Mouse (Mus musculus): ENCODE measurements around the gene Plk5. TPM values are rescaled to one million over a fixed set of nuclear protein-coding genes. Genes with fewer than 3 reads are reported as not detected.

The Plk5 gene
- polyA plus RNA-seq, 1 experiment from 2014 or later, result 0.20 TPM

- WGBS, result 46% methylated on average over 27 of the region's 27 CpGs
- no peak for TF ChIP-seq CTCF (IDR thresholded peaks at IDR 0.05; ENCODE audit: low read depth)
- H3K9ac ChIP-seq (ENCODE audit: low read depth, low read length), result no peak overlapping the region
Observed at GRCm38 (mm10) chr10:80315315-80315714, 40.9 kb upstream of the Plk5 start.

GRCm38 (mm10) chr10:80316359-80316781 is 39.9 kb upstream of the Plk5 start:
- Histone ChIP-seq H3K36me3 (ENCODE audit: control insufficient read depth, insufficient read depth) (peaks cover 24% of the 10 kb centered on the region), H3K9ac (ENCODE audit: low read depth, low read length) (no peak overlapping the region)

More at GRCm38 (mm10) chr10:80315315-80315714, 40.9 kb upstream of the Plk5 start:
- peaks cover 24% of the 10 kb centered on the region for H3K36me3 ChIP-seq (ENCODE audit: control insufficient read depth, insufficient read depth)
- H3K27ac ChIP-seq (ENCODE audit: low read depth, low read length), result no peak overlapping the region
- no peak overlapping the region for H3K4me3 ChIP-seq (ENCODE audit: low read depth, low read length)
- ATAC-seq, result no peak
- H3K9me3 ChIP-seq (ENCODE audit: control insufficient read depth), result no peaks in the 10 kb centered on the region
- peaks cover 10% of the 10 kb centered on the region for H3K4me1 ChIP-seq (replicated peaks; ENCODE audit: control insufficient read depth, insufficient read depth, low read length)
- H3K4me2 ChIP-seq (replicated peaks; ENCODE audit: low read depth), result no peak overlapping the region
- peaks cover 47% of the 10 kb centered on the region for H3K27me3 ChIP-seq (replicated peaks; ENCODE audit: control insufficient read depth, insufficient read depth, low read length)

GRCm38 (mm10) chr10:80317011-80317410 is 39.2 kb upstream of the Plk5 start:
- peaks cover 37% of the 10 kb centered on the region for H3K27me3 ChIP-seq (replicated peaks; ENCODE audit: control insufficient read depth, insufficient read depth, low read length)
- H3K36me3 ChIP-seq (ENCODE audit: control insufficient read depth, insufficient read depth), result peaks cover 24% of the 10 kb centered on the region
- no peaks in the 10 kb centered on the region for H3K9me3 ChIP-seq (ENCODE audit: control insufficient read depth)
- H3K9ac ChIP-seq (ENCODE audit: low read depth, low read length), result no peak overlapping the region
- no peak for ATAC-seq
- TF ChIP-seq CTCF (IDR thresholded peaks at IDR 0.05; ENCODE audit: low read depth), result no peak
- no peak overlapping the region for H3K27ac ChIP-seq (ENCODE audit: low read depth, low read length)
- peaks cover 10% of the 10 kb centered on the region for H3K4me1 ChIP-seq (replicated peaks; ENCODE audit: control insufficient read depth, insufficient read depth, low read length)
- H3K4me2 ChIP-seq (replicated peaks; ENCODE audit: low read depth), result no peak overlapping the region
- no peak overlapping the region for H3K4me3 ChIP-seq (ENCODE audit: low read depth, low read length)
- 39% methylated on average over 10 of the region's 10 CpGs for WGBS

More at GRCm38 (mm10) chr10:80316359-80316781, 39.9 kb upstream of the Plk5 start:
- H3K27ac ChIP-seq (ENCODE audit: low read depth, low read length), result no peak overlapping the region
- no peak overlapping the region for H3K4me3 ChIP-seq (ENCODE audit: low read depth, low read length)
- no peak overlapping the region for H3K4me2 ChIP-seq (replicated peaks; ENCODE audit: low read depth)
- no peaks in the 10 kb centered on the region for H3K9me3 ChIP-seq (ENCODE audit: control insufficient read depth)
- no peak for ATAC-seq
- H3K4me1 ChIP-seq (replicated peaks; ENCODE audit: control insufficient read depth, insufficient read depth, low read length), result peaks cover 10% of the 10 kb centered on the region
- WGBS, result 19% methylated on average over 11 of the region's 11 CpGs
- H3K27me3 ChIP-seq (replicated peaks; ENCODE audit: control insufficient read depth, insufficient read depth, low read length), result peaks cover 43% of the 10 kb centered on the region
- TF ChIP-seq CTCF (IDR thresholded peaks at IDR 0.05; ENCODE audit: low read depth), result no peak

- ATAC-seq, result peak; percentile 34
- Histone ChIP-seq H3K4me3 (ENCODE audit: low read depth, low read length) (peak within 1 kb of the TSS; percentile 84), H3K9ac (ENCODE audit: low read depth, low read length) (peak within 1 kb of the TSS; percentile 76), H3K4me1 (replicated peaks; ENCODE audit: control insufficient read depth, insufficient read depth, low read length) (peaks cover 14% of the 10 kb centered on the region), H3K36me3 (ENCODE audit: control insufficient read depth, insufficient read depth) (peaks cover 24% of the 10 kb centered on the region), H3K4me2 (replicated peaks; ENCODE audit: low read depth) (peak within 1 kb of the TSS; percentile 87), H3K9me3 (ENCODE audit: control insufficient read depth) (no peaks in the 10 kb centered on the region), H3K27ac (ENCODE audit: low read depth, low read length) (peak within 1 kb of the TSS; percentile 86), H3K27me3 (replicated peaks; ENCODE audit: control insufficient read depth, insufficient read depth, low read length) (peaks cover 8% of the 10 kb centered on the region)
- TF ChIP-seq CTCF (IDR thresholded peaks at IDR 0.05; ENCODE audit: low read depth), result no peak
- WGBS, result under 1% methylated on average over 34 of the region's 34 CpGs
Observed at GRCm38 (mm10) chr10:80320340-80320760, 35.9 kb upstream of the Plk5 start, which contains the start of gene 2310011J03Rik. Gene 2310011J03Rik, minus strand, starts transcription at chr10:80320537.

GRCm38 (mm10) chr10:80321014-80321669 is 35.1 kb upstream of the Plk5 start:
- H3K4me2 ChIP-seq (replicated peaks; ENCODE audit: low read depth), result 0 out of 2 replicates have a peak overlapping the region, but pooled peaks have one; percentile 87
- no peak for ATAC-seq
- no peak for TF ChIP-seq CTCF (IDR thresholded peaks at IDR 0.05; ENCODE audit: low read depth)
- H3K9me3 ChIP-seq (ENCODE audit: control insufficient read depth), result no peaks in the 10 kb centered on the region
- no peak overlapping the region for H3K9ac ChIP-seq (ENCODE audit: low read depth, low read length)
- peaks cover 24% of the 10 kb centered on the region for H3K36me3 ChIP-seq (ENCODE audit: control insufficient read depth, insufficient read depth)
- H3K4me3 ChIP-seq (ENCODE audit: low read depth, low read length), result no peak overlapping the region
- 66% methylated on average over 6 of the region's 6 CpGs for WGBS
- H3K27me3 ChIP-seq (replicated peaks; ENCODE audit: control insufficient read depth, insufficient read depth, low read length), result 0 out of 2 replicates have a peak, but pooled peaks cover under 1% of the 10 kb centered on the region
- H3K4me1 ChIP-seq (replicated peaks; ENCODE audit: control insufficient read depth, insufficient read depth, low read length), result peaks cover 14% of the 10 kb centered on the region
- H3K27ac ChIP-seq (ENCODE audit: low read depth, low read length), result 0 out of 2 replicates have a peak overlapping the region, but pooled peaks have one; percentile 86

- no peak for TF ChIP-seq CTCF (IDR thresholded peaks at IDR 0.05; ENCODE audit: low read depth)
- peak overlapping the region; percentile 97 for H3K4me2 ChIP-seq (replicated peaks; ENCODE audit: low read depth)
- H3K4me1 ChIP-seq (replicated peaks; ENCODE audit: control insufficient read depth, insufficient read depth, low read length), result peaks cover 14% of the 10 kb centered on the region
- H3K36me3 ChIP-seq (ENCODE audit: control insufficient read depth, insufficient read depth), result peaks cover 24% of the 10 kb centered on the region
- no peak overlapping the region; the same call in 1 of the 2 replicates for H3K4me3 ChIP-seq (ENCODE audit: low read depth, low read length)
- no peak overlapping the region for H3K9ac ChIP-seq (ENCODE audit: low read depth, low read length)
- 92% methylated on average over 21 of the region's 21 CpGs for WGBS
- H3K27me3 ChIP-seq (replicated peaks; ENCODE audit: control insufficient read depth, insufficient read depth, low read length), result no peaks in the 10 kb centered on the region
- H3K9me3 ChIP-seq (ENCODE audit: control insufficient read depth), result no peaks in the 10 kb centered on the region
- H3K27ac ChIP-seq (ENCODE audit: low read depth, low read length), result no peak overlapping the region
- no peak for ATAC-seq
Observed at GRCm38 (mm10) chr10:80321670-80322581, 34.3 kb upstream of the Plk5 start.
